Mouse (Mus musculus) heart, postnatal 4 days (tissue): ENCODE results near the gene Gm7694. TPM values are rescaled to one million over a fixed set of nuclear protein-coding genes. Genes with fewer than 3 reads are reported as not detected.
A peak's percentile ranks its signal among the peaks of the same experiment; 100 is the strongest.

Experiments
- DNase-seq: peaks from one replicate; pipeline ENCODE4 v3.0.0; 2021
- total RNA-seq, 2 experiments: library from RNA; stranded (reverse); gene quantifications; 2 replicates each; pipeline ENCODE4 v1.2.3; 2021

Gm7694 gene
- total RNA-seq, 2 experiments from 2014 or later: 7.8 TPM

DNA sequence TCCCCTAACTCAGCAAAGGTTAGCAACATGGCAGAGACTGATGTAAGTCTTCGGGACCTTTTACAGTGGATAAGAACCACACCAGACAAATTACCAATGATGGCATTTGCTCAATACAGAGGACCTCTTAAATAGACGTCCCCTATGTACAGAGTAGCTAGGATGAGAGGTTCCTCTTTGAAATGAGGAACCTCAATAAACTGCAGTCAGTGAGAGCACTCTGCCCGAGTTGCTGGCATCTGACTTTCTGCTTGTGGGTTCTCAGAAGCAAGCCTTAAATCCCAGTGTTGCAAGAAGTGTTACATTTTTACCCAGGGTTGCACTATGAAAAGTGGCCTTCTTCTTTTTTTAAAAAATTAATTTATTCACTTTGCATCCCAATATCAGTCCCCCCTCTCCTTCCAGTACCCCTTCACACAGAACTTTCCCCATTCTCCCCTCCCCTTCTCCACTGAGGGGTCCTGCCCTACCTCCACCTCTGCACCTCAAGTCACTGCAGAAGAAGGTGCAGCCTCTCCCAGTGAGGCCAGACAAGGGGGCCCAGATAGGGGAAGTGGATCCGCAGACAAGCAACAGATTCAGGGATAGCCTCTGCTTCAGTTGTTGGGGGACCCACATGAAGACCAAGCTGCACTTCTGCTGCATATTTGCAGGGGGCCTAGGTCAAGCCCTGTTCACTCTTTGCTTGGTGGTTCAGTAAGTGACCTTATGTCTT lies 23.6 kb downstream of the Gm7694 start:
- no peak for DNase-seq

DNA sequence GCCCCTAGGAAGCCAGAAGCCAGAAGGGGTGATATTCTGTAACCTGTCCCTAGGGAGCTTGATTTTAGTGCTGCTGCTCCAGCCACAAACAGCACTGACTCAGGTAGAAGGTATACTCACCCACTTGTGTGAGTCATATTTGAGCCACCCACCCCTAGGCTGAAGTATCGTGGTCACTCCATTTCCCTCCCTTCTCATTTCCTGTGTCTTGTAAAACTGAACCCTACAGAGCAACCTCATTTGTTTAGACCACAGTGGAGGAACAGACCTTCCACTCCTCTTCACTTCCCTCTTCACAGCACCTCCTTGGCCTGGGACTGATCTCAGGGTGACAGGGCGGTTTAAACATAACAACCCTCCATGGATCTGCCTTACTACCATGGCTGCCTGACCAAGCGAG lies 29.1 kb downstream of the Gm7694 start, which contains the start of gene Sh2d1b1:
TSS of gene Sh2d1b1 (plus strand) at position 305 of the 400 bp plus-strand sequence.
- DNase-seq: no peak

DNA sequence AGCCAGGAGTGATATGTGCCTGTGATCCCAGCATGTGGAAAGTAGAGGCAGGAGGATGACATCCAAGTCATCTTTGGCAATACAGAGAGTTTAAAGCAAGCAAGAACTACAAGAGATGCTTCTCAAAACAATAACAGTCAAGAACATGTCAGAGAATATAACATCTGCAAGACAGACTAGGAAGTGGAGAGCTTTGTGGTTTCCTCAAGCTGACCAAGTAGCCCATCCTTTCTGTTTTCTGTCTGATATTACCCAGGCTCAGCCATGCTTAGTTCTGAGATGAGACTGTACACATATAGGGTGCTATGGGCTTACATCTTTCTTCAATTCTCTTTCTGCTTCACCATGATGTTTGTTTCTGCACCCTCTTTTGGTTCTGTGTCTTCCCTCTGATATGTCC lies 32.9 kb downstream of the Gm7694 start:
- no peak for DNase-seq

DNA sequence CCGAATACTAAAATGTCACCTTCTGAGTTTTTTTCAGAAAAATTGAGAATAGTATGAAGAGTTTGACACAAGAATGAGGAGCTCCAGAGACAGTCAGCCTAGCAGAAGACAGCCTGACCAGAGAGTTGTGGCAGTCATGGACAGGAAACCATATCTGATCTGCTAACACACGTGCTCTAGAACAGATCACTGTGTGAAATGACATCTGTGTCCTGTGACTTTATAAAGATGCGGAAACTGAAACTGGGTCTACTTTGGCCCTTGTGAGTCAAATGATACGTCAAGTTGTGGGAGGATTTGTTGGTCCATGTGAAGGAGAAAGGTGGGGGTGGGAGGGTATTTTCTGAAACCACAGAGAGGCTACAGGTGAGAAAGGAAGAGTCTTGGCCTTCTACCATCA lies 35.4 kb downstream of the Gm7694 start:
- DNase-seq: no peak

DNA sequence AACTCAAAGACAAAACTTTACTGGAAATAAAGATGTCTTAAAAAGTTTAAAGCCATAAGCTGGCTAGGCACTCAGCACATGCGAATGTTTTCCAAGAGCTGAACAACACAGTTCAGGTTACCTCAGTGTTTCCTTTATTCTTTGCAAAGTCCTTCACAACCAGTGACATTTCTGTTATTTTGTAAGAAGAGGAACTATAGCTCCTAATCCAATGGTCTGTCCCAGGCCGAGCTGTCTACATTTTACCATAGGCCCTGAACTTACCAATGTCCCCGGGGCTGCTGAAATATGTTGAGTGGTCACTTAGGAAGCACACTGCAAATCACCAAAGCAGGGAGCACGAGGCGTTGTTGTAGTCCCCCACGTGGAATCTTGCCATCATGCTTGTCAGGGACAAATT lies 35.9 kb downstream of the Gm7694 start:
- no peak for DNase-seq

DNA sequence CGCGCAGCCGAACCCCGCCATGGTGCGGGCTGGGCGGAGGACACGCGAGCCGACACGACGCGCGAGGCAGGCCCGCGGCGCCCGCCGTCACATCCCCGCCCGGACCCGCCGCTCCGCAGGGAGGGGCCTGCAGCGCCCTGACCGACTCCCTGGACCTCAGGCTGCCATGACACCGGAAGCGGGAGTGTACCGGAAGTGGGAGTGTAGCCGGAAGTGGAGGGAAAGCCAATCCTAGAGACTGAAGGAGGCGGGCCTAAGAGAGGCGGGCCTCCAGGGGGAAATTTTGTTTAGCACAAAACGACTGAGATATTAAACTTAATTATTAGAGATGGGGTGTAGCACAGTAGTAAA lies 50.6 kb downstream of the Gm7694 start:
- peak; percentile 89 for DNase-seq

DNA sequence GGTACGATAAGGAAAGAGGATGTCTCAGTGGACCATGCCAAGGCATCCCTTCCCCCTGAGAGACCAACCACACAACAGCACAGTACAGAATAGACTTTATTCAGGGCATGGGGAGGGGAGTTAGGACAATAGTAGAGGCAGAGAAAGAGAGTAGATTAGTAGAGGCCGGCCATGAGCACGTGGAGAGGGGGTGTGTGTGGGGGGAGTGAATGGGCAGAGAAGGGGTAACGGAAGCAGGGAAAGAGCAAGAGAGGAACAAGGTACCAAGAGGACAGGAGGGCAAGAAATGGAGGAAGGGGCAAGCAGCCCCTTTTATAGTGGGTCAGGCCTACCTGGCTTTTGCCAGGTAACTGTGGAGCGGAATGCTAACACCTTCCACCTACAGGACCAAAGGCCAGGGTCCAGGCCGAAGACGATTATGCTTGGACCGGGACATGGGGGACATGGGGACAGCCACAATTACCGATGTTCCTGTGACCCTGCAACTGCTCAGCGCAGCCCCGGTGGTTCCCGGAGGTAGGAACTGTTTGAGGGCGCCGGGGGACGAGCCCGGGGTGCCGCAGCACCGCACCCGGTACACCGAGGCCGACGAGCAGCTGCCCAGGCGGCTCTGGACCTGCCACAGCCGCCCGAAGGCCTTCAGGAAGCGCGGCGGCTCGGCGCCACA lies 51.1 kb downstream of the Gm7694 start:
- no peak for DNase-seq

Other genes starting within 250 kb of the Gm7694 start
- gene Ddr2, start 195.6 kb downstream of the Gm7694 start, total RNA-seq: 10 to 100 TPM; 23.8 to 24.3 TPM
- gene Uap1, start 131.4 kb downstream of the Gm7694 start, total RNA-seq: 10 to 100 TPM; 40.4 to 49.6 TPM
- gene Uhmk1, start 90.9 kb downstream of the Gm7694 start, total RNA-seq: 10 to 100 TPM; 18.9 to 19.8 TPM
- gene Sh2d1b2, start 73.6 kb downstream of the Gm7694 start, total RNA-seq: not detected
- under 1 TPM; 0.14 to 0.23 TPM for gene Sh2d1b1, start 29.0 kb downstream of the Gm7694 start, total RNA-seq
- gene Spata46, start 2.5 kb upstream of the Gm7694 start, total RNA-seq: not detected